Mouse (Mus musculus): ENCODE measurements at regions not wholly inside any gene's neighbourhood (a gene's known extent, or its start where the extent isn't known, plus 50 kb on each side); places are given as distances from the start of the nearest gene placed in this dataset.

DNA sequence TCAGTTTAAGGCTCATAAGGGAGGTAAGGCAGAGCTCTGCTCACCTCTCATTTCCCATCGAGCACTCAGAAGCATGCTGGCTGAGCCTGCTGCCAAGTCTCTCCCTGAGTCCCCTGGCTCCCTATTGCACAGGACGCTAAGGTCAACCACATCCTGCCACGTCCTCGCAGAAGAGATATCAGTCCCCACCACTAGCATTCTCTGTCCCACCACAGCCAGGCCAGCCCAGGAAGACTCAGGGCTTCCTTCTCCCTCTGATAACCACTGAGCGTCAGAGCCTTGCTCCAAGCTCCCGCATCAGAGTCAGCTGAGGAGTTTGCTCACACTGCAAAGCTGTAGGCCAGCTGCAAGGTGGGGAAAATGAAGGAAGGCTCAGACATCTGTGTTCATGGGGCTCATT, 248.2 kb downstream of the Rplp1 start:
- TF ChIP-seq ZC3H11A (IDR thresholded peaks at IDR 0.05; ENCODE audit: borderline replicate concordance, low read depth, low read length), result no peak
- no peak for TF ChIP-seq HCFC1 (IDR thresholded peaks at IDR 0.05; ENCODE audit: borderline replicate concordance, insufficient read depth, low read length)
- no peak for TF ChIP-seq MAFK (IDR thresholded peaks at IDR 0.05; ENCODE audit: insufficient read depth, low read depth, low read length)
- no peak for TF ChIP-seq ZNF384 (IDR thresholded peaks at IDR 0.05; ENCODE audit: low read depth, low read length)
- no peak for TF ChIP-seq CHD2 (IDR thresholded peaks at IDR 0.05; ENCODE audit: low read depth, low read length)
